Mouse (Mus musculus) c-Kit-positive CD71-positive TER-119-negative erythroid progenitor cells, embryonic 14.5 days (primary cell): ENCODE measurements around the gene Prkca.

Source experiments
- DNase-seq: peaks from one replicate; pipeline ENCODE4 v3.0.0-alpha.2; 2013; ENCODE audit warnings: low read depth

Prkca gene

DNA sequence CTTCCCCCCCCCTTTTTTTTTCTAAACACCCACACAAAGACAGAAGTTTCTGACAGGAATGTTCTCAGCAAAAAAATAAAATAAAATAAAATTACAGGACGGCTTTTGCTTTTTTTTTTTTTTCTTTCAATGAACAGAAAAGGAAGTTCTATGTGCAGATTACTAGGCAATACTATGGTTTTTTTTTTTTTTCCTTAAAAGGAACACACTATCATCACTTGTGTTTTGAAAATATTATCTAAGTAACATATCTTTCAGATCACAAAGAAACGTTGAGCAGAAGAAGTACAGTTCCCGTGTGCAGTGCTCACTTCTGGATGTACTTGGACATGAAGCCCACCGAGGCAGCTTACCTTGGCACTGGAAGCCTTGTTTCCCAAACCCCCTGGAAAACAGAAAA, 3.4 kb downstream of the Prkca start:
- no peak for DNase-seq

DNA sequence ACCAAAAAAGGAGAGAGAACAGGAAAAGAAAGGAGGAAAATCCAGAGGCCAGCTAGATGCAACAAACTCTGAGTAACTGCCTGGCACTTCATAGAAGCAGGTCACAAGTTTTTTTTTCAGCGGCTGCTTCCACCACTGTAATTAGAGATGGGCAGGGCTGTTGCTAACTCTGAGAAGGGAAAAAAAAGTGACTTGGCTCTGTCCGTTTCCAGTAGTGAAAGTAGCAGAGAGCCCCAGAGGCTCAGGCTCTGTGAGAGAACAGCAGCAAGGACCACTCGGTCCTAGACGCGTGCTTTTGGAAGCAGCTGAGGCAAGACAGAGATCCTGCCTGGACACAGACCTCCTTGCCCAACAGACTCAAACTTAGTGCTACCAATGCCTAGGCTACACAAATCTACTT, 7.3 kb downstream of the Prkca start:
- DNase-seq: no peak

DNA sequence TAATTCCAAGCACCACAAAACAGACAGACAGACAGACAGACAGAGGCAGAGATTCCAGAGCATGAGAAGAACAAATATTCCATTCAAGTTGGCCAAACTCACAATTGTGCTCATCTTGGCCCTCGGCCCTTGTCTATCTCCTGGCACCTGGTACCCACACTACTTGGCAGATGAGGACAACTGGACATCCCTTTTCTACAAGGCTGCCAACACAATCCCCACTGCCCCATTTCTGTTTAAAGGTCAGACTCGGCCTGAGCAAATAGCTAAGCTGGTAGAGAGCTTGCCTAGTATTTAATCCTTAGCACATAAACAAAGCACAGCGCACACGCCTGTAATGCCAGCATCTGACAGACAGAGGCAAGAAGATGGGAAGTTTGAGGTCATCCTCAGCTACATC, 8.2 kb downstream of the Prkca start:
- no peak for DNase-seq

DNA sequence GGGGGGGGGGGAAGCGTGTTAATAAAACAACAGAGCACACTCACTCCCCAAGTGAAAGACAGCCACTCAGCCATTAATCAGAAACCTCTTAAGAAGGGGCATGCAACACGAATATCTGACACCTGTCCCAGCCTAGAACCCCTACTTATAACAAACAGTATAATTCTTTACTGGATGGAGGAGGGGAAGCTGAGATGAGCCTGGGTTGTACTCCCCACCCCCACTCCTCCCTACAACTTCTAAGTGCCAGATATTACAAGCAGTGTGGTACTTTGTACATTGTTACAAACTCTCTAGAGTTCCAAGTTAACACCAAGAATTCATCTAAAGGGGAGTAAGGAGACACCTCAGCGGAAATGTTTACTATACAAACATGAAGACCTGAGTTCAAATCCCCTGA, 9.1 kb downstream of the Prkca start:
- no peak for DNase-seq

DNA sequence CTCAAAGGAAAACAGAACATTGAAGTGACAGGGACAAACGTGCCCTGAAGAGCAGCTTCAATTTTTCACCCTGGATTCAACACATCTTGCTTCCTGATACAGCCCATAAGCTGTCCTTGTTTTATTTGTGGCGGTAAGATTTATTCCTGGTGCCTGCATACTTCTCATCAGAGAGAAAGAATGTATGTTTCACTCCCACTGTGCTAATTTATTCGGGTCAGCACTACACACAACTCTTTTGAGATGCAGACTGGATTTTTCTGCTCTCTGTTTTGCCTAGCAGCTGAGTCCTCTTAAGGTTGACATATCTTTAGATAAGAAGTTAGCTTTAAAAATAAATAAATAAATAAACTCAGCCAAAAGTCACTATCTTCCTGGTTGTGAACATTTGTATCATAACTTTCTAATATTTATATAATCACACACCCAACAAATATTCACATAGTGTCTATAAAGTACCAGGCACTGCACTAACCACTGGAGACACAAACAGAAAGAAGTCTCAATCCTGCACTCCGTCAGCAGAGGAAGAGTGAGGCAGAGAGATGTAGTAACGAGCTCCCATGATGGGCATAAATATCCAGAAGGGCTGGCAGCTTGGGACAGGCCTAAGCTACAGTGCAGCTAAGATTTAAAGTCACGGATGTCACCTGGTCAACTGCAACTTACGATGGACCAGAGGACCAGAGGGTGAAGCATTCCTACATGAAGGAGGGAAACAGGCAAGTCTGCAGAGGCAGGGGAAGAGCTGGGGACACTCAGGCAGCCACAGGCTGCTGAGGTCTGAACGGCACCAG, 9.9 kb downstream of the Prkca start:
- DNase-seq: no peak

DNA sequence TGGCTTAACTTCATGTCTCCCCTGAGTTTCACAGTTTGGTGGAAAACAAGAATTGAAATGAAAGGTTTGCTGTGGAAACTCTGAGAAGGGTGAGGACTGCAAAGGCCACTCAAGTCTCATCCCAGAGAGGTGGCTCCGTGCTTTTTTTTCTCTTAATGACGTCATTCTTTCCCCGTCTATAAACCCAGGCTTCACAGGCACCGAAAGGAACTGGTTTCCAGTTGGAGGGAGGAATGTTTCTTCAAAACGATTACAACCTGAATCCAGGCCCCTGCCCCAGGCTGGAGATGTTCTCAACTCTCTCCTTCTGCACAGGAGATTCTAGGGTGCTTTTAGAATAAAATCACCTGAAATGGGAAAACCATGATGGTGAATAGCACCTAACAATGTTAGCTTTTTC, 10.7 kb downstream of the Prkca start:
- no peak for DNase-seq

DNA sequence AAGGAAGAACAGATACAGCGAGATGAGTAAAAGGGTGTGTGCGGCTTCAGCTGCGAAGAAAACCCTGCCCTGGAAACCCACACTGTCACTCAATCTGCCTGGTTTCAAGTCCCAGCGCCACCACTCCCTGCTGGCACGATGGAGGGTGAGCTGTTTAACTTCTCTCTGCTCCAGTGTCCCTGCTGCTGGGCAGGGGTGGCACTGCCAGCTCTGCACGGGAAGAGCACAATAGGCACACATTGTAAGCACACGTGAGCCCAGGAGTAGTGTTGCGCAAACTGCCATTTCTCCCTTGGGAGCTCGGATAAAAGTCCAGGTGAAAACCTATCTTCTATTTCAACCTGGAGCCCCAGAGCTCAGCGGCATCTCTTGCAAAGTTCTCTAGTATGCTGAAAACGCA, 12.9 kb downstream of the Prkca start:
- DNase-seq: no peak

DNA sequence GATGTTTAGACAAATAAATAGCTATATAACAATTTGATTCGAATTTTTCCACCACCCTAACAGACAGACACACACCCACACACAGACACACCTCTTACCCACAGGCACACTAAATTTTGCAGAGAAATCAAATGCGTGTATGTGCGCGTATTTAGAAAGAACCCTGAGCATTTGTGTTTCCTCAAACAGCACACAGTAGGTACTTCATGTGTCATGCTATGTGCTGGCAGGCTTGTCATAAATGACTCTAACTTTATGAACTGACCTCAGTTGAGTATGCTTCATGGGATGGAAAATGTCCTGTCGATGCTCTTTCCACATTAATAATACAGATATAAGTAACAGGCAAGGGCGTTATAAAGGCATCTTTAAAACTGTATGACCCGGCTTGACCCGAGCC, 17.8 kb downstream of the Prkca start:
- no peak for DNase-seq

DNA sequence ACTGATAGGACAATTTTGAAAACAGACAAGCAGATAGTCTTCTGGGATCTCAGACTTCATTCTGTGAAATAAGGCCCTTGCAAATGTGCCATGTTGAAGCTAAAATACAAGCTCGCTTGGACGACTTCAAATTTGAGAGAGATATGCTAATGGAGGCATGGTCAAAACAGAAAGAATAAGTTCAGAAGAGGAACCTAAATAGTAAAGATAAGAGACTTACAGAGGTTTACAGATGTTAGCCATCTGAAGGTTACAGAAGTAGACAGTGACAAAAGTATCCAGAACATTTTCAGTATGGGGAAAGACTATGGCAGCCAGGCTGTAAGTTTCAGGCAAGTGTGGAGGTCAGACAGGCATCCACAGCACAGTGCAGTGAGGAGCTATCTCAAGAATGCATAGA, 21.6 kb downstream of the Prkca start:
- no peak for DNase-seq

DNA sequence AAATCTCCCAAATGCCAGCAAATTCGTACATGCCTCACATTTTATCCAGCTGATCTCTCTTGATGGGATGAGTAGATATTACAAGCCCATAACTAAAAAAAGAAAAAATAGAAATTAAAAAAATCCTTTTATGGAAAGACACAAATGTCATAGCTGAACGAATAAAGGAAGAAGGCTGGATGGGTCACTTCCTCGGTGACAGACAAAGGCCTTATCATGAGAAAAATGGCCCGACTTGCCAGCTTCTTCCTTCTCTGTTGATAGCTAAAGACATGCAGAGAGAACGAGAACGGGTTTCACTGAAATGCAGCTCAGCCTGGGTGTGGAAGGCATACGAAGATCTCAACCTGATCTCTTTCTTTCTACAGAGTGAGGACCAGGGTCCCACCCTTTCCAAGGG, 23.2 kb downstream of the Prkca start:
- DNase-seq: no peak

DNA sequence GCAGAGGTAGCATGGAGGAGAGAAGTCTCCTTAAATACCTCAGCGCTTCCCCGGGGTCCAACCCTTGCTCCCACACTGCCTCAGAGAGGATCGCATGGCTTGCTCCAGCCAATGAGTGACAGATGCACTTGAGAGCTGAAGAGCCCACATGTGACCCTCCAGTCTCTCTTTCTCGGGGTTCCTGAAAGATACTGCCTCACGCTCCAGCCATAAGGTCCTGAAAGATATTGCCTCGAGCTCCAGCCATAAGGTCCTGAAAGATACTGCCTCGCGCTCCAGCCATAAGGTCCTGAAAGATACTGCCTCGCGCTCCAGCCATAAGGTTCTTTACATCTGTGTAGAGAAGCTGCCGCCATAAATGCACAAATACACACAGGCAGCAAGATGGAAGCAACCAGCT, 24.6 kb downstream of the Prkca start:
- no peak for DNase-seq

DNA sequence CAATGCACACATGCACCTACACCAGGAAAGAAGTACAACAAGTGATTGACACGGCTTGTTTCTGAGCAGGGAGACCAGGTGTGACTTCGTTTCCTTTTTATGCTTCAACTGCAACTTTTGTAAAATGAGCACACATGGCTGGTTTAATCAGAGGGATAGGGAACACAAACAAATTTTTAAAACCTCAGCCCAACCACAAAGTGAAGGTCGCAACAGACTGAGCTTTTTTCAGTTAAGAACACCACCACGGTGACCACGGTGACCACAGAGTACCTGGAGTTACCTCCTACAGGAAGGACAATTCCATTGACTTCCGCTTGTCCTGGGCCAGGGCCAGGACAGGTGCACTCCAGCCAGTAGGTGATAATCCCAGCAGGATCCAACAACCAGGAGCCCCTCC, 25.9 kb downstream of the Prkca start:
- DNase-seq: no peak

DNA sequence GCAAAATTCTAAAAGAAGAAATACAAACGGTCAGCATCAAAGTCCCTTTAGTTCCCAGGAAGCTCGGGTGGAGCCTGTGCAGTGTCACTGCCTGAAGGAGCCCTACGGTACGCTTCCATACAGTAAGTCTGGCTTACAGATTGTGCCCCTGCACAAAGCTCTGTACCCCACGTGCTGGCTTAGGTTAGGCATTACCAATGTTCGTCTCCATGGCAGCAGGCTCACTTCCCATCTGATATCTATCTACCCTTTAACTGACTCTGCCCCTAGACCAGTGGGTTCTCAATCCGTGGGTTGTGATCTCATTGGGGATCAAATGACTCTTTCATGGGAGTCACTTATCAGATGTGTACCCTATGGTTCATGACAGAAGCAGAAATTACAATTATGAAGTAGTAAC, 28.0 kb downstream of the Prkca start:
- no peak for DNase-seq

DNA sequence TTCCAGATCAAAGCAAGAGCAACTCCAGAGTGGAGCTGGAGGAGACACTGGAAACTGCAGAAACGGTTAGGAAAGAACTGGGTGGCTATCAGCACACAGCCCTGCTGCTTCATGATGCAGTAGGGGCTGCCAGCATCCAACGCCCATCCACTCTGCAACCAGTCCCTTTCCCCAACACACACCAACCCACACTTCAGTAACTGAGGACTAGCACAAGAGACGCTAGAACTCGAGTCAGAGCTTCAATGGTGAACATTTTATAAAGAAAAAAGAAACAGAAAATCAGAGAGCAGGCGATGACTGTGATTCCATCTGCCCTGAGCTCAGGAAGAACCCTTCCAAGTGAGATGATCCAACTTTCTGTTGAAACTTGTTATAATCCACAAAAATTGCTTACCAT, 31.2 kb downstream of the Prkca start:
- no peak for DNase-seq

DNA sequence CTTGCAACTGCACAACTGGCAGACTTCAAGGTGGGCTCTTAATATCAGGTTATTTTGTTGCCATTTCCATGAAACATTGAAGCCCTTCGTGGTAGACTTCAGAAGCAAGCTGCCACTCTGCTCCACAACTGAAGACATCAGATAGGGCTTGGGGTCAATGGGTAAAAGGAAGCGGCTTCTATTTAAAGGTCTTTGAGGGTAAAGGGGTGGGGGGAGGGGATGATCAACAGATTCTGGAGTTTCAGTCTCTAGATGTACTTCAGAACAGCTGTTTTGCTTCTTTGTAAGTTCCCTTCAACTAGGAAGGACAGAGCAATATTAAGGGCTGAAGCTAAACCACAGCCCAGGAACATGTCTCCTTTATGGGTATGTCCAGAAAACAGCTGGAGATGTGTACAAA, 31.8 kb downstream of the Prkca start:
- no peak for DNase-seq

DNA sequence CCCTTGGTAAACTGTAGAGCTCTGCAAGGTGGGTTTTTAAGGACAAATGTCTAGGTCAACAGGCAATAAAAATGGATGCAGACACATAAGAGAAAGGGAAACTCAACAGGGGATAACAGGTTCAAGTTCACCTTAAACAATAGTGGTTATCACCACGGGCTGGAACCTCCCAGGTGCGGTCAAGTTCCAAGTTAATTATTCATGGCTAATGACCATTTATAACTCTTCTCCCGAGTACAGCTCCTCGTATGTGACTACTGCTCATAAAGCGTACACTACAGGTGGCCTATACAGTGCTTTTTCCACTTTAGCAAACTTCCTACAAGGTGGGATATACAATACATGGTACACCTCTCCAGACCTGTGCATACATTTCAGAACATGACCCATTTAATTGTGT, 33.9 kb downstream of the Prkca start:
- no peak for DNase-seq

DNA sequence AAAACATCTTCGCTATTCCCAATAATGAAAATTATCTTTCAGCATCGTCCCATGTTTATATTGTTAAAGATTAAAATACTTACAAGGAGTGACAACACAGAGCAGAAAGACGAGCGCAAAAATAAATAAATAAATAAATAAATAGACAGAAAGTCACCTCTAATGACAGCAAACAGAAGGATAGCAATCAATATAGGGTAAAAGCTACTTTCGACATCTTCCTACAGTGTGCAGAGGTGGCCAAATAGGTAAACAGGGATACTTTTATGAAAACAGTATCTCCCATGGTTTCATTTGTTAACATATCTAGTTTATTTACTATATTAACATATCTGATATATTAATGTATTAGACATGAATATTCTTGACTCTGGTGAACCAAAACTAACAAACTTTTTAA, 35.5 kb downstream of the Prkca start:
- no peak for DNase-seq

DNA sequence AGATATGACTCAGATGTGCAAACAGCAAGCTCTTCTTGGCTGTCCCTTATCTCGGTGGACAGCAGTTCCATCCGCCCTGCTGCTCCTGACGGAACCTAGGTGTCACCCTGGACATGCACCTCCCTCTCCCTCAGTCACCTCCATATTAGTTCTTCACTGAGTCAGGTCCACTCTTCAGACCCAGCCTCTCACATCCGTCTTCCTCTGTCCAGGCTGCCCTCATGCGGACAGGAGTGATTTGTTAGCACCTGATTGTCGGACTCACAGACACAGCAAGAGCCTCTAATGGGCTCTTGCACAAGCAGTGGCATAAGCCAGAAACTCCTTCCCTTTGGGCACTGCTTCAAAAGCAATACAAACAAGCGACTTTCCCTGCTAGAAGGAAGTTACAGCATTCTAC, 36.5 kb downstream of the Prkca start:
- DNase-seq: no peak

DNA sequence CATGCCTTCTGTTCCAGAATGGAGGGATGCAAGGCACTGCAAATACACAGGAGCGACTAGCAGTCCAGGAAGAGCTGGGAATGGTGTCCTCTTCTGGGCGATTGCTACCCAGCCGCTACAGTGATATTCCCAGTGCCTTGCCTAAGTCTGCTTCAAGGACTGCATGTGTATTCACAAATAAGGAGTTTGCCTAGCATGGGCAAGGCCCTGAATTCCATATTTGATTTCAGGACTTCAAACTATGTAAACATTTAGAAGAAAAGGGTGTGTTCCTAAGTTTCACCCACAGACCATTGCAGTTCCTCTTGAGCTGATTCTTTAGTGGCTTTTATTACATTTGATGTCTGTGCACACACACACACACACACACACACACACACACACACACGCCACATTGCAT, 39.9 kb downstream of the Prkca start:
- no peak for DNase-seq

DNA sequence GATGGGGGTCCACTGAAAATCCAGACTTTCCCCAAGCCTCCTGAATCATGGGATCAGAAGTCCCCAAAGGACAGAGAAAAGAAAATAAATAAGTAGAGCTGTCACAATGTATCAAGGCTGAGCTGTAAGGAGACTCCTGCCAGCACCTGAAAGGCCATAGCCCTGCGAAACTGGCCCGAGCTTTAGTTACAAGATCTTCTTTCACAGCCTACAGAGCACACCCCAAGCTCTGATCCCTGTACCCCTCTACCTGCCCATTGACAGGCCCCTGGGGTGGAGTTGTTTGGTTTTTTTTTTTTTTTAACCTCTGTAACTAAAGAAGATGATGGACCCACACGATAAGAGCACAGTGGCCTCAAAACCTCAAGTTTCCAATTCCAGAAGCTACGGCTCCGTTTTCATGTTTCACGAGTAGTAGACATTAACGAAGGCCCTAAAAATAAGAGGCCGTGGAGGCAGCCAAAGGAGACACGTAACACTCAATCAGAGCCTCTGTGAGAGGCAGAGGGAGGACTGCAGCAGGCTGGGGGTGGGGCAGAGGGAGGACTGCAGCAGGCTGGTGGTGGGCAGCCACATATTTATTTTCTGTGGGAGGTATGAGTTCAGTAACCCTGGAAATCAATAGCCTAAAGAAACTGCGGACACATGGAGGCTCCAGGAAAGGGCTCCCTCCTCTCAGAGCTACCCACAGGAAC, 41.8 kb downstream of the Prkca start:
- no peak for DNase-seq

DNA sequence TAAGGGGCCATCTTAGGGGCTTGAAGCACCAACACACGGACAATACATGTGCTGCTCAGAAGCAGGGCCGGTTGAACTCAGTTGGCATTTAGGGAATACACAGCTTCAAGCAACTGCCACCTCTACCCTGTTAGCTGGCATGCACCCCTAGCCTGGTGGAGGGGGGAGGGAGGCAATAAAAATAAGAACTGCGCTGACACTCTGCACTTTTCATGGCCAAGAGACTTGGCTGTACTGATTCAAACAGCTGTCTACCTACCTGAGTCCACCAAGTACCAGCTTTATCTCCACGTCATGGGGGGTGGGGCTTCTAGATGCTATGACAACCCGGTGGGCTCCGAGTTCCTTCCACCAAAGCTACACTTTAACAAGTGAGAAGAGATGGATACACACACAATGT, 42.7 kb downstream of the Prkca start:
- no peak for DNase-seq

DNA sequence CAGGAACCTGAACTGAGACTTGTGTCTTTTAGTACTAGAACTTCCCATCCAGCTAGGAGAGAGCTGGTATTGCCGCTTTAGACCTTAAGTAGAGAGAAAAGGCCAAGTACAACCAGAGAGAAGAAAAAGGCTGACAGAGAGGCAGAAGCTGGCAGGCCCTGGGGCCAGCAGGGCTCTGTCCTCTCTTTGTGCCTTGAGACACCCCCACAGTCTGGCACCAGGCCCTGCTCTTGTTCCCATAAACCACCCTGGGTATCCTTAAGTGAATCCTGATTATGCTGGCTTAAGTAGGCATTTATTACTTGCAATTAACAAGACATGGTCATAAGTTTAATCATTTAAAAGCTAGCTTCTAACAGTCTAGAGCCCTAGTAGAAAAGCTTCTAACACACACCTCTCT, 43.3 kb downstream of the Prkca start:
- DNase-seq: no peak

DNA sequence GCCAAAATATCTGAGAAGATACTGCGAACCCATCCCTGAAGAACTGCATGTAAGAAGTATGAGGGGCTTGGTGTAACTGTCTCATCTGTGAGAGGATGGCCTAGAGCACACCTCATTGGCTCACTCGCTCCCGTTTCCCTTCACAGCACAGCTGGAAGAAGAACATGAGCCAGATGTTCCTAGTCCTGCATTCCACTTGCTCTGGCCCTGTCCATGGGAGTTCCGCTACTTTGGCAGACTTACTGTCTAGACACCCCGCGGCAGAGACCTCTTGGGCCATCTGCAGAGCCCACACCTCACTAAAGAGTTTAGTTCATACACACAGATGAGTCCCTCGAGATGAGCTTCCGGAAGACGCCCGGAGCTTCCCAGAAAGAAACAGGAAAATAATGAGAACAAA, 43.8 kb downstream of the Prkca start:
- DNase-seq: no peak

DNA sequence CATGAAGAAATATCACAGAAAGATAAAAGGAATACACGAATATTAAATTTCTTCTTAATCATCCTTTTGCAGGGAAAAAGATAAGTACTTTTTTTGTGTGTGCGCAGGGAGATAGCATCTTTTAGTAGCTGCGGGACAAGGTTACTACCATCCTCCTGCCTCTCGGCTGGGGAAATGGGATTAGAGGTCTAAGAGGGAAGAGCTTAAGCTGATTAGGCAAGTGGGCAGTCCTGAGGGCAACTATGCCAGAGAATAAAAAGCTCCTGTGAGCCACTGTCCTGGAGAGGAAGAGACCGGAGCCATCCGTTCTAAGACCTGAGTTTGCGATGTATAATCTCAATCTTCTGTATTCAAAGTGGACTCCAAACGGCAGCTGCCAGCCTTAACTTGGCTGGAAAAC, 45.8 kb downstream of the Prkca start:
- no peak for DNase-seq
